21 mouse cellular contexts compared by ENCODE assay signal in genomic region chr7:19970196-19970595, GRCm38 (mm10). TPM values are rescaled to one million over a fixed set of nuclear protein-coding genes. Genes with fewer than 3 reads are reported as not detected.
"Had no signal": no experiment of that assay in that cellular context is flagged by ENCODE, and none has a peak within 500 bp of the region (broad histone marks: within the 10 kb centered on the region; RNA-seq: fewer than 3 reads in every experiment).

No protein-coding gene starts in this region.

- H3K4me2 ChIP-seq: neural tube, embryonic 15.5 days; stomach, embryonic 15.5 days had no signal

- H3K4me1 ChIP-seq: neural tube, embryonic 15.5 days; stomach, embryonic 15.5 days had no signal

- H3K36me3 ChIP-seq: neural tube, embryonic 15.5 days; stomach, embryonic 15.5 days had no signal

- H3K4me3 ChIP-seq: neural tube, embryonic 15.5 days; stomach, embryonic 15.5 days had no signal

- DNase-seq: retina, postnatal 1 day; right cerebral cortex, adult 18-20 months; right cerebral cortex, postnatal 14 days; right cerebral cortex, postnatal 25 days; right cerebral cortex, postnatal 4 days; spleen, adult 18-20 months; thymus, adult 18-20 months; thymus, adult 2 months; thymus, postnatal 14 days; thymus, postnatal 25 days; thymus, postnatal 36 days had no signal

- H3K27ac ChIP-seq: neural tube, embryonic 15.5 days; stomach, embryonic 15.5 days; stomach, postnatal 0 days had no signal

- H3K9ac ChIP-seq: neural tube, embryonic 15.5 days; stomach, embryonic 15.5 days had no signal

- H3K9me3 ChIP-seq: neural tube, embryonic 15.5 days; stomach, embryonic 15.5 days had no signal

- H3K27me3 ChIP-seq: neural tube, embryonic 15.5 days; stomach, embryonic 15.5 days had no signal

RNA-seq across cellular contexts. Expression of gene Ceacam20, which starts 5.0 kb away (rescaled TPM):
- total RNA-seq: neutrophil, adult 5-6 weeks had no signal
- polyA plus RNA-seq: neural tube, embryonic 14.5 days; neural tube, embryonic 15.5 days; spleen, adult 2 months; stomach, embryonic 14.5 days; stomach, postnatal 0 days; thymus, postnatal 0 days; urinary bladder, adult 2 months had no signal

RNA-seq across cellular contexts. Expression of gene Igsf23, which starts 19.6 kb away (rescaled TPM):
- polyA plus RNA-seq: neural tube, embryonic 14.5 days had no signal

RNA-seq across cellular contexts. Expression of gene Nlrp9b, which starts 21.1 kb away (rescaled TPM):
- total RNA-seq: neutrophil, adult 5-6 weeks had no signal
- polyA plus RNA-seq: neural tube, embryonic 14.5 days; neural tube, embryonic 15.5 days; spleen, adult 2 months; stomach, embryonic 14.5 days; stomach, embryonic 15.5 days; stomach, embryonic 16.5 days; stomach, postnatal 0 days; thymus, postnatal 0 days; urinary bladder, adult 2 months had no signal
